Mouse (Mus musculus) central nervous system, embryonic 18 days (tissue): ENCODE results near the gene Kcnj15. TPM values are rescaled to one million over a fixed set of nuclear protein-coding genes. Genes with fewer than 3 reads are reported as not detected.

ENCODE experiments used
- polyA plus RNA-seq: library from polyadenylated mRNA; depleted of rRNA; stranded (reverse); fragments of >200 nt; gene quantifications from 2 replicates; pipeline ENCODE4 v1.2.3, GENCODE M21; 2012; rRNA removed

Kcnj15 gene
- polyA plus RNA-seq, result 0.17 and 0.65 TPM in 2 replicates

DNA sequence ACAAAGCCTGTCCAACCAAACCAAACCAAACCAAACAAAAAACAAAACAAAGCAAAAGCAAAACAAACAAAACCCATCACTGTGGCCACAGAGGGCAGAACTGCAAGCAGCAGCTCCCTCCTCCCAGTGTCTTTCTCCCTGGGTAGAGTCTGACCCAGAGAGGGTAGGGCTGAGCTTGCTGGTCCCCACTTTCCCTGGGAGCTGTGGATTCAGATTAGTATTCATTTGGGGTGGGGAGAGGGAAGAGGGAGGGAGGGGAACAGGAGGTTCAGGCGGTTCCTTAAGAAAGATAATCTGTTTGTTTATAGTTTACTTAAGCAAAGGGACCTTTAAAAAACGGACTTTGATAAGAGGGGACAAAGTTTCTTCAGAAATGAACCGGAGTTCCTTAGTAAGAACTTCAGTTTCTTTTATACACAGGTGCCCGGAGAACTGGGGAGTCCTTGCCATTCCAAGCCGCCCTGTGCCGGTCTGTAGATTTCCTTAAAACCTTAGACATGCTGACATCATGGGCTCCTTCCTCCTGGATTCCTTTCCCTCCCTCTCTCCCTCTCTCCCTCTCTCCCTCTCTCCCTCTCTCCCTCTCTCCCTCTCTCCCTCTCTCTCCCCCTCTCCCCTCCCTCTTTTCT is at the start of gene Kcnj15:
TSS of gene Kcnj15 (plus strand) at position 293 of the 629 bp plus-strand sequence.

